Mouse (Mus musculus) cerebellum, postnatal 14 days (tissue): ENCODE data around the gene Gm4969.
"Not testable (repeated sequence)": the region's sequence is repeated elsewhere in the genome, so short reads cannot be mapped to it uniquely, and the experiment has no call there.

Source experiments
- DNase-seq, 2 experiments: peaks; one replicate each; pipeline ENCODE4 v3.0.0; 2021; ENCODE audit warnings: mixed read lengths in 2 of 2

Gm4969 gene

GRCm38 (mm10) chr7:19118028-19118771 lies at the start of gene Gm4969:
Gene Gm4969 (minus strand): TSS chr7:19118368.
- DNase-seq, result peak; percentile 78 to 88

GRCm38 (mm10) chr7:19166990-19167389 lies 48.8 kb upstream of the Gm4969 start:
- no peak for DNase-seq

- no peak for DNase-seq
Measured at GRCm38 (mm10) chr7:19165656-19166423, 47.7 kb upstream of the Gm4969 start, which contains the start of gene Gipr. Gene Gipr (minus strand): TSS chr7:19166127.

GRCm38 (mm10) chr7:19164978-19165377 lies 46.8 kb upstream of the Gm4969 start:
- DNase-seq, result no peak

GRCm38 (mm10) chr7:19164189-19164588 lies 46.0 kb upstream of the Gm4969 start:
- DNase-seq, result no peak

GRCm38 (mm10) chr7:19163752-19164151 lies 45.6 kb upstream of the Gm4969 start:
- DNase-seq, result no peak

GRCm38 (mm10) chr7:19162928-19163327 lies 44.8 kb upstream of the Gm4969 start:
- DNase-seq, result no peak

- peak in 1 of 2 experiments; percentile 52 for DNase-seq
Measured at GRCm38 (mm10) chr7:19160115-19160514, 41.9 kb upstream of the Gm4969 start.

GRCm38 (mm10) chr7:19159411-19159810 lies 41.2 kb upstream of the Gm4969 start:
- DNase-seq, result no peak

GRCm38 (mm10) chr7:19158601-19159000 lies 40.4 kb upstream of the Gm4969 start:
- DNase-seq, result no peak

- DNase-seq, result peak; percentile 97 to 98
Measured at GRCm38 (mm10) chr7:19157160-19157800, 39.1 kb upstream of the Gm4969 start.

- peak in 1 of 2 experiments; percentile 61 for DNase-seq
Measured at GRCm38 (mm10) chr7:19155825-19156475, 37.8 kb upstream of the Gm4969 start.

GRCm38 (mm10) chr7:19154796-19155195 lies 36.6 kb upstream of the Gm4969 start:
- peak; percentile 56 to 71 for DNase-seq

GRCm38 (mm10) chr7:19151121-19151520 lies 33.0 kb upstream of the Gm4969 start:
- not testable (repeated sequence) for DNase-seq

GRCm38 (mm10) chr7:19149626-19150025 lies 31.5 kb upstream of the Gm4969 start, which contains the start of gene Snrpd2:
Gene Snrpd2 (plus strand): TSS chr7:19149722.
- DNase-seq, result peak; percentile 99 to 100

- peak; percentile 98 for DNase-seq
Measured at GRCm38 (mm10) chr7:19148875-19149541, 30.8 kb upstream of the Gm4969 start, which contains the start of gene Qpctl. Gene Qpctl (minus strand): TSS chr7:19149291.

- peak in 1 of 2 experiments; percentile 31 for DNase-seq
Measured at GRCm38 (mm10) chr7:19148180-19148874, 30.2 kb upstream of the Gm4969 start.

GRCm38 (mm10) chr7:19147497-19148045 lies 29.4 kb upstream of the Gm4969 start:
- DNase-seq, result no peak

- no peak for DNase-seq
Measured at GRCm38 (mm10) chr7:19146793-19147192, 28.6 kb upstream of the Gm4969 start.

- DNase-seq, result peak; percentile 44 to 73
Measured at GRCm38 (mm10) chr7:19137380-19137779, 19.2 kb upstream of the Gm4969 start.
